In genomic region chr2:25226864-25227263, GRCm38 (mm10) we compare ENCODE assay signal across 12 mouse cellular contexts. TPM values are rescaled to one million over a fixed set of nuclear protein-coding genes. Genes with fewer than 3 reads are reported as not detected.
DNase-seq lines count a peak whose midpoint lies in the region; ATAC-seq and TF ChIP-seq lines count a peak whose summit lies in the region.
"Had no signal": no experiment of that assay in that cellular context is flagged by ENCODE, and none has a peak within 500 bp of the region (broad histone marks: within the 10 kb centered on the region; RNA-seq: fewer than 3 reads in every experiment).

No protein-coding gene starts in this region.

- no peaks in the 10 kb centered on the region for H3K9me3 ChIP-seq in liver, embryonic 15.5 days (replicated peaks)
- no peaks in the 10 kb centered on the region for H3K9me3 ChIP-seq in liver, embryonic 11.5 days (ENCODE audit: control insufficient read depth, low read length)

- H3K4me1 ChIP-seq in liver, embryonic 15.5 days (replicated peaks) = peaks cover 43% of the 10 kb centered on the region
- peaks cover 6% of the 10 kb centered on the region for H3K4me1 ChIP-seq in liver, embryonic 11.5 days (replicated peaks; ENCODE audit: control insufficient read depth, insufficient read depth, low read length)

- peak overlapping the region; percentile 2; the same call in 1 of the 2 replicates for H3K27ac ChIP-seq in liver, embryonic 15.5 days (replicated peaks)
- no peak overlapping the region for H3K27ac ChIP-seq in liver, embryonic 11.5 days (ENCODE audit: low read depth, low read length)
- peak overlapping the region; percentile 98 for H3K27ac ChIP-seq in layer of hippocampus, adult 2 months

- H3K9ac ChIP-seq in liver, embryonic 15.5 days = no peak overlapping the region
- H3K9ac ChIP-seq in liver, embryonic 11.5 days (ENCODE audit: low read depth, low read length) = no peak overlapping the region

- peaks cover 20% of the 10 kb centered on the region for H3K36me3 ChIP-seq in liver, embryonic 15.5 days (replicated peaks)
- peaks cover 5% of the 10 kb centered on the region; the same call in 1 of the 2 replicates for H3K36me3 ChIP-seq in liver, embryonic 11.5 days (ENCODE audit: control insufficient read depth, insufficient read depth, low read length)

- H3K4me2 ChIP-seq in liver, embryonic 15.5 days = no peak overlapping the region
- H3K4me2 ChIP-seq in liver, embryonic 11.5 days = no peak overlapping the region

- 80% methylated on average over 5 of the region's 5 CpGs for WGBS in liver, embryonic 15.5 days (ENCODE audit: insufficient replicate concordance)
- WGBS in liver, embryonic 11.5 days = 89% methylated on average over 5 of the region's 5 CpGs

- TF ChIP-seq CTCF in layer of hippocampus, adult 2 months (conservative IDR thresholded peaks at IDR 0.05) = no peak

- no peak overlapping the region for H3K4me3 ChIP-seq in liver, embryonic 15.5 days (replicated peaks)
- H3K4me3 ChIP-seq in liver, embryonic 11.5 days (ENCODE audit: low read depth, low read length) = no peak overlapping the region
- H3K4me3 ChIP-seq in layer of hippocampus, adult 2 months = no peak overlapping the region

- peak; percentile 48 for DNase-seq in cerebellum, adult 11 months
- no peak for DNase-seq in cerebellum, adult 9-10 months
- no peak for DNase-seq in liver, embryonic 11.5 days (ENCODE audit: low spot score)
- DNase-seq in layer of hippocampus, adult 2 months (ENCODE audit: low spot score in 2 of 2) = peak; percentile 53 to 69
- peak; percentile 77 to 84 for DNase-seq in right cerebral cortex, postnatal 10 days (ENCODE audit: low spot score in 2 of 2)
- no peak for DNase-seq in kidney, postnatal 10 days
- DNase-seq in lung, postnatal 14 days = no peak

- peaks cover 17% of the 10 kb centered on the region for H3K27me3 ChIP-seq in liver, embryonic 15.5 days
- H3K27me3 ChIP-seq in liver, embryonic 11.5 days (replicated peaks; ENCODE audit: control insufficient read depth, insufficient read depth, low read length) = no peaks in the 10 kb centered on the region

- ATAC-seq in liver, embryonic 15.5 days (ENCODE audit: insufficient read depth) = no peak
- ATAC-seq in liver, embryonic 11.5 days (replicated peaks; ENCODE audit: low FRiP score) = no peak

RNA-seq across cellular contexts. Expression of gene Tubb4b, which starts 2.4 kb away (rescaled TPM):
- polyA plus RNA-seq in liver, embryonic 15.5 days (2015; fragmentation: Nextera tagmentation; extraction: Ambion mirVana) = 695 and 769 TPM in 2 replicates
- polyA plus RNA-seq in liver, embryonic 11.5 days (2014; fragmentation: Nextera tagmentation; extraction: Ambion mirVana) = 823 and 870 TPM in 2 replicates
- total RNA-seq in layer of hippocampus, adult 2 months (2021) = 100 to 1,000 TPM; 305 to 309 TPM

RNA-seq across cellular contexts. Expression of gene Slc34a3, which starts 7.3 kb away (rescaled TPM):
- not detected in 2 replicates for polyA plus RNA-seq in liver, embryonic 15.5 days (2015; fragmentation: Nextera tagmentation; extraction: Ambion mirVana)
- polyA plus RNA-seq in liver, embryonic 11.5 days (2014; fragmentation: Nextera tagmentation; extraction: Ambion mirVana) = 0.07 TPM in 1 of 2 replicates, not detected in the other
- total RNA-seq in layer of hippocampus, adult 2 months (2021) = not detected
- total RNA-seq: adrenal gland, postnatal 36 days; layer of hippocampus, adult 18-20 months had no signal
- polyA plus RNA-seq: hindbrain, embryonic 11.5 days; neural tube, embryonic 11.5 days had no signal

RNA-seq across cellular contexts. Expression of gene Fam166a, which starts 8.3 kb away (rescaled TPM):
- 1.0 TPM in 1 of 2 replicates, not detected in the other for polyA plus RNA-seq in liver, embryonic 15.5 days (2015; fragmentation: Nextera tagmentation; extraction: Ambion mirVana)
- polyA plus RNA-seq in liver, embryonic 11.5 days (2014; fragmentation: Nextera tagmentation; extraction: Ambion mirVana) = 0.45 TPM in 2 replicates
- not detected for total RNA-seq in layer of hippocampus, adult 2 months (2021)
- total RNA-seq: adrenal gland, postnatal 36 days had no signal
- polyA plus RNA-seq: hindbrain, embryonic 11.5 days; neural tube, embryonic 11.5 days had no signal

RNA-seq across cellular contexts. Expression of gene Rnf224, which starts 9.7 kb away (rescaled TPM):
- not detected in 2 replicates for polyA plus RNA-seq in liver, embryonic 15.5 days (2015; fragmentation: Nextera tagmentation; extraction: Ambion mirVana)
- 0.10 and 0.21 TPM in 2 replicates for polyA plus RNA-seq in liver, embryonic 11.5 days (2014; fragmentation: Nextera tagmentation; extraction: Ambion mirVana)
- total RNA-seq in layer of hippocampus, adult 2 months (2021) = not detected
- total RNA-seq: adrenal gland, postnatal 36 days; layer of hippocampus, adult 18-20 months had no signal
- polyA plus RNA-seq: hindbrain, embryonic 11.5 days; neural tube, embryonic 11.5 days had no signal

RNA-seq across cellular contexts. Expression of gene Stpg3, which starts 12.4 kb away (rescaled TPM):
- not detected in 2 replicates for polyA plus RNA-seq in liver, embryonic 15.5 days (2015; fragmentation: Nextera tagmentation; extraction: Ambion mirVana)
- polyA plus RNA-seq in liver, embryonic 11.5 days (2014; fragmentation: Nextera tagmentation; extraction: Ambion mirVana) = 0.29 TPM in 1 of 2 replicates, not detected in the other
- total RNA-seq in layer of hippocampus, adult 2 months (2021) = under 1 TPM in 1 of 2 experiments, not detected in 1; 0.33 TPM
- total RNA-seq: adrenal gland, postnatal 36 days had no signal
- polyA plus RNA-seq: hindbrain, embryonic 11.5 days; neural tube, embryonic 11.5 days had no signal

Comparison
In these comparisons a context has a peak if more than half of its experiments do, and no peak if none do; other contexts are left out.
1. DNase-seq: peak in cerebellum, adult 11 months (single experiment), layer of hippocampus, adult 2 months (2 of 2) and right cerebral cortex, postnatal 10 days (2 of 2); none in cerebellum, adult 9-10 months (single experiment), liver, embryonic 11.5 days (single experiment), kidney, postnatal 10 days (single experiment) and lung, postnatal 14 days (single experiment).